In the genomic region with DNA sequence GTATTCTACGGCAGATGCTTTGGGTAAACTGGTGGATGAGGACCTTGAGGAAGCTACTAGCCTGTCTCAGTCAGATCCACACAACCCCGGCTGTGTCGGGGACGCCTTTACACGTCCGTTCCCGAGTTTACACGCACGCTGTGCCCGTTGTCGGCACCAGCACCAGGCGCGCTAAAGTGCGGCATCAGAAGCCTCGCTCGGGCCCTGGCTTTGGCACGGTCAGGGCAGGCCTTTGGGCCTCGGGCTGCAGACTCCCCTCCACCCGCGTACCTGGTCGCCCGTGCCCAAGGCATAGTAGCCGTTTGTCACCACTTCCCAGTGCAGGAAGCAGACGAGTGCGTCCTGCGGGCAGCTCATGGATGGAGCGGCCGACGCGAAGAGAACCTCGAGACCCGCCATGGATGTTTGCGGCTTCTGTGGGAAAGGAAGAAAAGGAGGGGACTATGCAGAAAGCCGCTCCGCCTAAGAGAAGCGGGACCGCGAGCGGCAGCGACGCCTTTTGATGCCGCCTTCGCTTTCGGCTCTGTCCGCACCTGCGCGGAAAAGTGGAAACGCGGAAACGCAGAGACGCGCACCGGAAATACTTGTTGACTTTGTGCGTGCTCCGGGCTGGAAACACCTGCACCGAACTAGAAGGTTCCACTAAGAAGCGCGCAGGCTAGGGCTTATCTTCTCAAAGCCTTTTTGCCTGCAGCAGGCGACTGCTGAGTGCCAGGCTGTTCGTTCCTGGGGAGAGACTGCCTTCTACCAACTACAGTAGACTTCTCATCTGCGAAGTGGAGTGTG, we compare ENCODE assay signal across 8 mouse cellular contexts. TPM values are rescaled to one million over a fixed set of nuclear protein-coding genes. Genes with fewer than 3 reads are reported as not detected.
DNase-seq lines count a peak whose midpoint lies in the region; ATAC-seq and TF ChIP-seq lines count a peak whose summit lies in the region.

No protein-coding gene starts in this region.

- TF ChIP-seq POLR2A in liver, adult 2 months (IDR thresholded peaks at IDR 0.05; ENCODE audit: extremely low read depth, insufficient read depth, low read length): peak; percentile 73
- peak; percentile 83 for TF ChIP-seq POLR2A in myocyte (IDR thresholded peaks at IDR 0.05; ENCODE audit: insufficient read length, low read depth)

- peak overlapping the region; percentile 98 for H3K4me3 ChIP-seq in heart, embryonic 10.5 days
- peak overlapping the region; percentile 99 for H3K4me3 ChIP-seq in kidney, embryonic 16.5 days (ENCODE audit: low read length)
- H3K4me3 ChIP-seq in liver, adult 2 months (ENCODE audit: insufficient read depth, low read depth, low read length): peak overlapping the region; percentile 98
- H3K4me3 ChIP-seq in myocyte: peak overlapping the region; percentile 94

- no peak for TF ChIP-seq CTCF in liver, adult 2 months (IDR thresholded peaks at IDR 0.05; ENCODE audit: low read depth, low read length)

- peak overlapping the region; percentile 89 for H3K27ac ChIP-seq in heart, embryonic 10.5 days
- H3K27ac ChIP-seq in kidney, embryonic 16.5 days (ENCODE audit: low read length): peak overlapping the region; percentile 76
- H3K27ac ChIP-seq in liver, adult 2 months (replicated peaks; ENCODE audit: insufficient read depth, low read depth, low read length): peak overlapping the region; percentile 71

- peaks cover 23% of the 10 kb centered on the region; the same call in 1 of the 2 replicates for H3K79me2 ChIP-seq in liver, adult 2 months (ENCODE audit: control insufficient read depth, insufficient read depth, low read length)
- peaks cover 31% of the 10 kb centered on the region for H3K79me2 ChIP-seq in myocyte (ENCODE audit: control insufficient read depth, insufficient read depth)

- H3K4me2 ChIP-seq in kidney, embryonic 16.5 days (replicated peaks; ENCODE audit: low read depth, low read length): peak overlapping the region; percentile 84
- H3K4me2 ChIP-seq in myocyte (ENCODE audit: low read depth): peak overlapping the region; percentile 94

- H3ac ChIP-seq in myocyte (ENCODE audit: control insufficient read depth, insufficient read length): peak overlapping the region; percentile 72

- peaks cover 20% of the 10 kb centered on the region for H3K4me1 ChIP-seq in heart, embryonic 10.5 days
- peaks cover 20% of the 10 kb centered on the region for H3K4me1 ChIP-seq in kidney, embryonic 16.5 days (ENCODE audit: insufficient read depth, low read length)
- peaks cover 18% of the 10 kb centered on the region for H3K4me1 ChIP-seq in liver, adult 2 months (ENCODE audit: control insufficient read depth, insufficient read depth, low read length)

- no peaks in the 10 kb centered on the region for H3K9me3 ChIP-seq in heart, embryonic 10.5 days
- H3K9me3 ChIP-seq in kidney, embryonic 16.5 days (ENCODE audit: low read length): no peaks in the 10 kb centered on the region

- peak; percentile 88 to 89 for DNase-seq in B cell, adult 2 months
- DNase-seq in brain, adult 2 months (ENCODE audit: low read depth, low spot score): peak; percentile 98
- DNase-seq in heart, embryonic 10.5 days (ENCODE audit: low spot score): peak; percentile 91
- peak; percentile 83 for DNase-seq in liver, adult 2 months (ENCODE audit: extremely low read depth, low read depth, low spot score)
- peak; percentile 91 for DNase-seq in splenic B cell, adult 2 months (ENCODE audit: low read depth, low spot score)

- peak overlapping the region; percentile 93 for H3K9ac ChIP-seq in kidney, embryonic 16.5 days (replicated peaks; ENCODE audit: low read length)
- H3K9ac ChIP-seq in liver, adult 2 months (ENCODE audit: low read depth, low read length): peak overlapping the region; percentile 93

- no peaks in the 10 kb centered on the region for H3K36me3 ChIP-seq in heart, embryonic 10.5 days
- H3K36me3 ChIP-seq in kidney, embryonic 16.5 days (ENCODE audit: insufficient read depth, low read length): no peaks in the 10 kb centered on the region
- H3K36me3 ChIP-seq in liver, adult 2 months (ENCODE audit: control insufficient read depth, insufficient read depth, low read length): no peaks in the 10 kb centered on the region
- no peaks in the 10 kb centered on the region for H3K36me3 ChIP-seq in myocyte (ENCODE audit: control insufficient read depth, insufficient read depth)
- H3K36me3 ChIP-seq in splenic B cell, adult 2 months (ENCODE audit: control insufficient read depth, insufficient read depth, low read length, poor library complexity, severe bottlenecking): no peaks in the 10 kb centered on the region

- WGBS in heart, embryonic 10.5 days: under 1% methylated on average over 61 of the region's 61 CpGs
- WGBS in kidney, embryonic 16.5 days: under 1% methylated on average over 61 of the region's 61 CpGs
- under 1% methylated on average over 61 of the region's 61 CpGs for WGBS in liver, adult 2 months

- H3K27me3 ChIP-seq in heart, embryonic 10.5 days (ENCODE audit: insufficient read depth, poor library complexity, severe bottlenecking): 0 out of 2 replicates have a peak, but pooled peaks cover 6% of the 10 kb centered on the region
- no peaks in the 10 kb centered on the region for H3K27me3 ChIP-seq in kidney, embryonic 16.5 days (ENCODE audit: insufficient read depth, low read length)
- no peaks in the 10 kb centered on the region for H3K27me3 ChIP-seq in liver, adult 2 months (ENCODE audit: control insufficient read depth, insufficient read depth, low read length)
- no peaks in the 10 kb centered on the region for H3K27me3 ChIP-seq in myocyte (ENCODE audit: control insufficient read depth, insufficient read depth, insufficient read length)
- H3K27me3 ChIP-seq in splenic B cell, adult 2 months (ENCODE audit: control insufficient read depth, insufficient read depth, low read length, poor library complexity, severe bottlenecking): no peaks in the 10 kb centered on the region

- ATAC-seq in erythroblast, adult 5-6 weeks (replicated peaks; ENCODE audit: low FRiP score, poor library complexity, severe bottlenecking): peak; percentile 61
- peak; percentile 95 for ATAC-seq in kidney, embryonic 16.5 days (ENCODE audit: low FRiP score, low TSS enrichment)

TF ChIP-seq in myocyte, 11 proteins besides CTCF, POLR2A, EP300 and RAD21:
- TF ChIP-seq SRF (IDR thresholded peaks at IDR 0.05; ENCODE audit: control insufficient read depth, insufficient read length, low read depth) (peak; percentile 8), MYOD1 (IDR thresholded peaks at IDR 0.05; ENCODE audit: control insufficient read depth in 1 of 3, insufficient read length in 2 of 3, low read depth in 2 of 3) (peak in 1 of 3 experiments; percentile 30), MAX (IDR thresholded peaks at IDR 0.05; ENCODE audit: low read depth) (peak; percentile 32), REST (IDR thresholded peaks at IDR 0.05; ENCODE audit: insufficient read depth, insufficient read length) (no peak), USF1 (IDR thresholded peaks at IDR 0.05; ENCODE audit: low read depth) (no peak), TCF3 (IDR thresholded peaks at IDR 0.05; ENCODE audit: insufficient read length, low read depth) (no peak), POLR2AphosphoS2 (IDR thresholded peaks at IDR 0.05; ENCODE audit: insufficient read length, low read depth) (peak; percentile 85), E2F4 (IDR thresholded peaks at IDR 0.05; ENCODE audit: insufficient read depth) (peak; percentile 69), CEBPB (IDR thresholded peaks at IDR 0.05; ENCODE audit: insufficient read depth, poor library complexity, severe bottlenecking) (no peak), MYOG (IDR thresholded peaks at IDR 0.05; ENCODE audit: control insufficient read depth in 1 of 3, insufficient read depth in 1 of 3, insufficient read length in 2 of 3, low read depth in 2 of 3) (peak in 1 of 3 experiments; percentile 30), TCF12 (IDR thresholded peaks at IDR 0.05; ENCODE audit: insufficient read depth, poor library complexity, severe bottlenecking) (no peak)

RNA-seq across cellular contexts. Expression of gene Psmf1, which starts 3.1 kb away (rescaled TPM):
- total RNA-seq in erythroblast, adult 5-6 weeks (2015; ENCODE audit: low replicate concordance): 77.2 and 98.4 TPM in 2 replicates
- 68.2 and 70.7 TPM in 2 replicates for total RNA-seq in erythroblast, adult 5-6 weeks (2017; ENCODE audit: low replicate concordance)
- polyA plus RNA-seq in heart, embryonic 10.5 days (2016; fragmentation: Nextera tagmentation; extraction: Ambion mirVana): 37.2 and 43.1 TPM in 2 replicates
- polyA plus RNA-seq in kidney, embryonic 16.5 days (2015; fragmentation: Nextera tagmentation; extraction: Ambion mirVana): 49.3 and 50.2 TPM in 2 replicates
- total RNA-seq in liver, adult 2 months (2014; rRNA removed): 7.5 and 9.2 TPM in 2 replicates
- 39.2 and 46.0 TPM in 2 replicates for polyA plus RNA-seq in liver, adult 2 months (2012; rRNA removed)
- polyA plus RNA-seq in myocyte (2012; fragmentation: generic; extraction: Trizol): 22.8 TPM

RNA-seq across cellular contexts. Expression of gene Tmem74b, which starts 39.1 kb away (rescaled TPM):
- not detected in 2 replicates for total RNA-seq in erythroblast, adult 5-6 weeks (2015; ENCODE audit: low replicate concordance)
- total RNA-seq in erythroblast, adult 5-6 weeks (2017; ENCODE audit: low replicate concordance): not detected in 2 replicates
- 1.2 and 2.1 TPM in 2 replicates for polyA plus RNA-seq in heart, embryonic 10.5 days (2016; fragmentation: Nextera tagmentation; extraction: Ambion mirVana)
- 1.0 and 1.1 TPM in 2 replicates for polyA plus RNA-seq in kidney, embryonic 16.5 days (2015; fragmentation: Nextera tagmentation; extraction: Ambion mirVana)
- not detected in 2 replicates for total RNA-seq in liver, adult 2 months (2014; rRNA removed)
- not detected in 2 replicates for polyA plus RNA-seq in liver, adult 2 months (2012; rRNA removed)
- polyA plus RNA-seq in myocyte (2012; fragmentation: generic; extraction: Trizol): not detected

Comparison
In these comparisons a context has a peak if more than half of its experiments do, and no peak if none do; other contexts are left out.
1. Peak in every context shown above with its lines: DNase-seq, ATAC-seq, H3K4me3 ChIP-seq and H3K27ac ChIP-seq.